Mouse (Mus musculus): ENCODE results near the gene Nphp1. TPM values are rescaled to one million over a fixed set of nuclear protein-coding genes. Genes with fewer than 3 reads are reported as not detected.

Gene Nphp1
- polyA plus RNA-seq, 1 experiment from 2014 or later = 36.5 TPM

- no peaks in the 10 kb centered on the region for H3K27me3 ChIP-seq (ENCODE audit: control insufficient read depth, insufficient read depth, low read length)
- H3K27ac ChIP-seq (replicated peaks; ENCODE audit: low read depth, low read length) = no peak overlapping the region
- ATAC-seq (ENCODE audit: insufficient number of reproducible peaks, low FRiP score, low TSS enrichment, low read depth) = no peak
- no peak for DNase-seq (ENCODE audit: low spot score)
- H3K9me3 ChIP-seq (ENCODE audit: control insufficient read depth, low read length) = no peaks in the 10 kb centered on the region
- H3K4me1 ChIP-seq (ENCODE audit: control insufficient read depth, insufficient read depth, low read length) = no peaks in the 10 kb centered on the region
- H3K4me3 ChIP-seq (ENCODE audit: low read depth, low read length) = no peak overlapping the region
- no peak overlapping the region for H3K4me2 ChIP-seq (ENCODE audit: low read depth, severe bottlenecking)
- no peak overlapping the region for H3K9ac ChIP-seq (ENCODE audit: low read length)
- 84% methylated on average over 3 of the region's 3 CpGs for WGBS
- H3K36me3 ChIP-seq (ENCODE audit: control insufficient read depth, insufficient read depth, low read length) = no peaks in the 10 kb centered on the region
Observed at GRCm38 (mm10) chr2:127737885-127738284, 50.8 kb downstream of the Nphp1 start.

GRCm38 (mm10) chr2:127736631-127737209, 52.0 kb downstream of the Nphp1 start:
- no peaks in the 10 kb centered on the region for H3K4me1 ChIP-seq (ENCODE audit: control insufficient read depth, insufficient read depth, low read length)
- H3K36me3 ChIP-seq (ENCODE audit: control insufficient read depth, insufficient read depth, low read length) = no peaks in the 10 kb centered on the region
- DNase-seq (ENCODE audit: low spot score) = no peak
- no peaks in the 10 kb centered on the region for H3K27me3 ChIP-seq (ENCODE audit: control insufficient read depth, insufficient read depth, low read length)
- no peak overlapping the region for H3K4me2 ChIP-seq (ENCODE audit: low read depth, severe bottlenecking)
- no peak overlapping the region for H3K9ac ChIP-seq (ENCODE audit: low read length)
- no peak for ATAC-seq (ENCODE audit: insufficient number of reproducible peaks, low FRiP score, low TSS enrichment, low read depth)
- no peak overlapping the region for H3K27ac ChIP-seq (replicated peaks; ENCODE audit: low read depth, low read length)
- H3K9me3 ChIP-seq (ENCODE audit: control insufficient read depth, low read length) = no peaks in the 10 kb centered on the region
- WGBS = 79% methylated on average over 6 of the region's 6 CpGs
- no peak overlapping the region for H3K4me3 ChIP-seq (ENCODE audit: low read depth, low read length)

- no peak overlapping the region for H3K27ac ChIP-seq (replicated peaks; ENCODE audit: low read depth, low read length)
Observed at GRCm38 (mm10) chr2:127735512-127736145, 53.1 kb downstream of the Nphp1 start.

GRCm38 (mm10) chr2:127734889-127735288, 53.8 kb downstream of the Nphp1 start:
- WGBS = 82% methylated on average over 5 of the region's 5 CpGs
- Histone ChIP-seq H3K4me2 (ENCODE audit: low read depth, severe bottlenecking) (no peak overlapping the region), H3K4me1 (ENCODE audit: control insufficient read depth, insufficient read depth, low read length) (peaks cover 4% of the 10 kb centered on the region), H3K4me3 (ENCODE audit: low read depth, low read length) (no peak overlapping the region), H3K9me3 (ENCODE audit: control insufficient read depth, low read length) (no peaks in the 10 kb centered on the region), H3K9ac (ENCODE audit: low read length) (no peak overlapping the region), H3K27me3 (ENCODE audit: control insufficient read depth, insufficient read depth, low read length) (no peaks in the 10 kb centered on the region), H3K27ac (replicated peaks; ENCODE audit: low read depth, low read length) (no peak overlapping the region), H3K36me3 (ENCODE audit: control insufficient read depth, insufficient read depth, low read length) (no peaks in the 10 kb centered on the region)
- ATAC-seq (ENCODE audit: insufficient number of reproducible peaks, low FRiP score, low TSS enrichment, low read depth) (no peak), DNase-seq (ENCODE audit: low spot score) (no peak)

More at GRCm38 (mm10) chr2:127735512-127736145, 53.1 kb downstream of the Nphp1 start:
- WGBS = 67% methylated on average over 9 of the region's 9 CpGs
- Histone ChIP-seq H3K9me3 (ENCODE audit: control insufficient read depth, low read length) (no peaks in the 10 kb centered on the region), H3K4me3 (ENCODE audit: low read depth, low read length) (no peak overlapping the region), H3K4me2 (ENCODE audit: low read depth, severe bottlenecking) (no peak overlapping the region), H3K4me1 (ENCODE audit: control insufficient read depth, insufficient read depth, low read length) (no peaks in the 10 kb centered on the region), H3K36me3 (ENCODE audit: control insufficient read depth, insufficient read depth, low read length) (no peaks in the 10 kb centered on the region), H3K9ac (ENCODE audit: low read length) (no peak overlapping the region), H3K27me3 (ENCODE audit: control insufficient read depth, insufficient read depth, low read length) (no peaks in the 10 kb centered on the region)
- DNase-seq (ENCODE audit: low spot score) (no peak), ATAC-seq (ENCODE audit: insufficient number of reproducible peaks, low FRiP score, low TSS enrichment, low read depth) (no peak)

- no peak overlapping the region for H3K27ac ChIP-seq (replicated peaks; ENCODE audit: low read depth, low read length)
- no peaks in the 10 kb centered on the region for H3K27me3 ChIP-seq (ENCODE audit: control insufficient read depth, insufficient read depth, low read length)
- ATAC-seq (ENCODE audit: insufficient number of reproducible peaks, low FRiP score, low TSS enrichment, low read depth) (no peak), DNase-seq (ENCODE audit: low spot score) (no peak)
- H3K4me1 ChIP-seq (ENCODE audit: control insufficient read depth, insufficient read depth, low read length) = peaks cover 4% of the 10 kb centered on the region
- H3K9ac ChIP-seq (ENCODE audit: low read length) = no peak overlapping the region
- H3K36me3 ChIP-seq (ENCODE audit: control insufficient read depth, insufficient read depth, low read length) = no peaks in the 10 kb centered on the region
- whole genome bisulfite sequencing = 51% methylated on average over 7 of the region's 7 CpGs
- H3K4me3 ChIP-seq (ENCODE audit: low read depth, low read length) = no peak overlapping the region
- H3K9me3 ChIP-seq (ENCODE audit: control insufficient read depth, low read length) = no peaks in the 10 kb centered on the region
- H3K4me2 ChIP-seq (ENCODE audit: low read depth, severe bottlenecking) = peak overlapping the region; percentile 49; the same call in 1 of the 2 replicates
Observed at GRCm38 (mm10) chr2:127730301-127730997, 58.2 kb downstream of the Nphp1 start.

- H3K27ac ChIP-seq (replicated peaks; ENCODE audit: low read depth, low read length) = no peak within 1 kb of the TSS
- H3K9me3 ChIP-seq (ENCODE audit: control insufficient read depth, low read length) = no peaks in the 10 kb centered on the region
- peaks cover 4% of the 10 kb centered on the region for H3K4me1 ChIP-seq (ENCODE audit: control insufficient read depth, insufficient read depth, low read length)
- H3K9ac ChIP-seq (ENCODE audit: low read length) = peak within 1 kb of the TSS; percentile 22
- WGBS = under 1% methylated on average over 26 of the region's 26 CpGs
- H3K4me2 ChIP-seq (ENCODE audit: low read depth, severe bottlenecking) = peak within 1 kb of the TSS; percentile 49
- peak within 1 kb of the TSS; percentile 14; the same call in 1 of the 2 replicates for H3K4me3 ChIP-seq (ENCODE audit: low read depth, low read length)
- peak; percentile 55 for DNase-seq (ENCODE audit: low spot score)
- no peaks in the 10 kb centered on the region for H3K27me3 ChIP-seq (ENCODE audit: control insufficient read depth, insufficient read depth, low read length)
- no peaks in the 10 kb centered on the region for H3K36me3 ChIP-seq (ENCODE audit: control insufficient read depth, insufficient read depth, low read length)
- no peak for ATAC-seq (ENCODE audit: insufficient number of reproducible peaks, low FRiP score, low TSS enrichment, low read depth)
Observed at GRCm38 (mm10) chr2:127729671-127730070, 59.0 kb downstream of the Nphp1 start, which contains the start of gene Mall. Mall (minus strand) TSS chr2:127729932.

GRCm38 (mm10) chr2:127728661-127729450, 59.8 kb downstream of the Nphp1 start:
- DNase-seq (ENCODE audit: low spot score) (no peak), ATAC-seq (ENCODE audit: insufficient number of reproducible peaks, low FRiP score, low TSS enrichment, low read depth) (no peak)
- Histone ChIP-seq H3K36me3 (ENCODE audit: control insufficient read depth, insufficient read depth, low read length) (no peaks in the 10 kb centered on the region), H3K4me2 (ENCODE audit: low read depth, severe bottlenecking) (no peak overlapping the region), H3K4me3 (ENCODE audit: low read depth, low read length) (no peak overlapping the region), H3K4me1 (ENCODE audit: control insufficient read depth, insufficient read depth, low read length) (peaks cover 6% of the 10 kb centered on the region), H3K27me3 (ENCODE audit: control insufficient read depth, insufficient read depth, low read length) (no peaks in the 10 kb centered on the region), H3K9ac (ENCODE audit: low read length) (no peak overlapping the region), H3K27ac (replicated peaks; ENCODE audit: low read depth, low read length) (no peak overlapping the region), H3K9me3 (ENCODE audit: control insufficient read depth, low read length) (no peaks in the 10 kb centered on the region)
- 29% methylated on average over 15 of the region's 15 CpGs for WGBS

GRCm38 (mm10) chr2:127728146-127728545, 60.6 kb downstream of the Nphp1 start:
- 81% methylated on average over 6 of the region's 6 CpGs for WGBS
- Histone ChIP-seq H3K4me1 (ENCODE audit: control insufficient read depth, insufficient read depth, low read length) (peaks cover 6% of the 10 kb centered on the region), H3K4me2 (ENCODE audit: low read depth, severe bottlenecking) (no peak overlapping the region), H3K36me3 (ENCODE audit: control insufficient read depth, insufficient read depth, low read length) (no peaks in the 10 kb centered on the region), H3K4me3 (ENCODE audit: low read depth, low read length) (no peak overlapping the region), H3K27ac (replicated peaks; ENCODE audit: low read depth, low read length) (no peak overlapping the region), H3K27me3 (ENCODE audit: control insufficient read depth, insufficient read depth, low read length) (no peaks in the 10 kb centered on the region), H3K9ac (ENCODE audit: low read length) (no peak overlapping the region), H3K9me3 (ENCODE audit: control insufficient read depth, low read length) (no peaks in the 10 kb centered on the region)
- ATAC-seq (ENCODE audit: insufficient number of reproducible peaks, low FRiP score, low TSS enrichment, low read depth) = no peak
- DNase-seq (ENCODE audit: low spot score) = no peak
